Mouse (Mus musculus): Measurements from ENCODE around the gene Thbs3. TPM values are rescaled to one million over a fixed set of nuclear protein-coding genes. Genes with fewer than 3 reads are reported as not detected.
A peak's percentile ranks its signal among the peaks of the same experiment; 100 is the strongest.

Thbs3 gene
- total RNA-seq, 2 experiments from 2014 or later = 21.8 to 22.6 TPM

DNA sequence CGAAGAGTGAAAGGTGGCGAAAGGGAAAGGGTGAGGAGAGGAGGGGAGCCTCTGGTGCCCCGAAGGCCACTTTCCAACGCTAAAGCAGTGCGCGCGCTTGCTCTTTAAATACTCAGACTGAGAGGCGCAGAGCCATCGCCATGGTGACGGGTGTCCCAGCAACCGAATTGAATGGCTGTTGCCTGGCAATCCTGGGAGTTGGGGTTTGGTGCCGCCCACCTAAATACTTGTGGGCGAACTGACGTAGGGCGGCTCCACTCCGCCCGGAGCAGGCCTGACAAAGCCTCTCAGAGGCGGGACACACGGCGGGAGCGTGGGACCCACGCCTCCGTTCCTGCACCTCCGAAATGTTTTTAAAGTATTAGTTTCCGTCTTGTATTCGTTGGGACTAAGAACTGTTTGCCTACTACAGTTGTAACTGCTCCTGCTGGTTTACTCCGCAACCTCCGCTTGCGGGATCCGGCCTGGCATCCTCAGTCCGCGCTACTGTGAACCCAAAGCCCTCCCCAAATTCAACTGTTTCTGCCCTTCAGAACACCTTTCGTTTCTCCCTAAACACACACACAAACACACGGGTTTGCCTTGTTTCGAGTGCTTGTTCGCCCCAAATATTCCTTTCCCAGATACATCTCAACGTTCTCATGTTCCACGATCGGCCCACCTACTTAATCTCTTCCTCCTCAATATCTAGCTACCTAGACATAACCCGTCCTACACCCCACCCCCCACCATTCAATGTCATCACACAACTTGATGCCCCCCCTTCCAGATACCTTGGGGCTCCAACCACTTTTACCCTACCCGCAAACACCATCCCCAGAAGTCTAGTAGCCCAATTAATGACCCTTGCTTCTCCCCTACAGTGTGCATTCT, 12.6 kb downstream of the Thbs3 start:
- DNase-seq = peak; percentile 91

DNA sequence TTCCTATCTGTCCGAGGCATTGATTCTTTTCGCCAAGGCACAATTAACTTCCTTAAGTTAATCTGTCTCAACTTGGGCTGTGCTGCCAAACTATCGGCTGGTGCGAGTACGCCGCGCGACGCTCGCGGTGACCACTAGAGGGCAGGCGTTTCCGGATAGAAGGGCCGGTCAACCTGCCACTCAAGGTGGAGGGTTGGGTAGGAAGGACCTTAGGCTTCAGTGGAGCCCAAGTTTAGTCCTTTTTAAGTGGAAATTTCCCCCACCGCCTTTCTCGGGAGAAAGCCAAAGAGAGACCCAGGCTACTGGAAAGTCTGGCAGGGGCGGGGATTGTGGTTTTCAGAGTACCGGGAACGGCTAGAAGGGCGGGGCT, 13.2 kb downstream of the Thbs3 start:
- peak; percentile 93 for DNase-seq

DNA sequence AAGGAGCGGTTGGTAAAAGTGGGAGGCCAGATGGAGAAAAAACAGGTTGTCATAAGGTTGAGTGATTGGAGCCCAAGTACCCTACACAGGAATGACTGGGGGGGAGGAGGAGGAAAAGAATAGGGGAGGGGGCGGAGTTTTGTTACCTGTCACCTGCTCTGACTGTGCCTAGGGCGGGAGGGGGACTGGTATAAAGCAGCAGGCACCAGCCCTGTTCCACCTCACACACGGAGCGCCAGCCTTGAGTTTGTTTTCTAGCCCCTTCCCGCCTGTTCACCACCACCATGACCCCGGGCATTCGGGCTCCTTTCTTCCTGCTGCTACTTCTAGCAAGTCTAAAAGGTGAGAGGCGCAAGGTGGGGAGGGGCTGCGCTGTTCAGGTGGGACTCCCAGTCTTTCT, 13.9 kb downstream of the Thbs3 start, which contains the start of gene Muc1:
Gene Muc1 (plus strand): TSS at position 222 of the 400 bp plus-strand sequence.
- DNase-seq = no peak

DNA sequence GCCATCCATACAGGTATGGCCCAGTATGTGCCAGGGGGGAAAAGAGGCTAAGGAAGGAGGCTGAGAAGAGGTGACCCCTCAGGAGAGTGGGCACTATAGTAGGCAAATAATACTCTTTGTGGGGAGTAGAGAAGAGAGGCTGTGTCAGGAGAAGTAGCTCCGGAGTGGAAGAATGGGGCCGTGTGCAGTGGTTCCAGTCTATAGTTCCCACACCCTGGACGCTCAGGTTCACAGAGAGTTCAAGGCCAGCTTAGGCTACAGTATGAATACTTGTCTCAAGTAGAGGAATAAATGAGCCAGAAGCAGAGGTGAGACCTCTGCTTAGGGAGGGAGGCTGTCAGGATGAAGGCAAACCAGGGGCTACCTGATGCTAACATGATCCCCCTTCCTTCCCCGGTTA, 14.3 kb downstream of the Thbs3 start:
- DNase-seq = no peak

DNA sequence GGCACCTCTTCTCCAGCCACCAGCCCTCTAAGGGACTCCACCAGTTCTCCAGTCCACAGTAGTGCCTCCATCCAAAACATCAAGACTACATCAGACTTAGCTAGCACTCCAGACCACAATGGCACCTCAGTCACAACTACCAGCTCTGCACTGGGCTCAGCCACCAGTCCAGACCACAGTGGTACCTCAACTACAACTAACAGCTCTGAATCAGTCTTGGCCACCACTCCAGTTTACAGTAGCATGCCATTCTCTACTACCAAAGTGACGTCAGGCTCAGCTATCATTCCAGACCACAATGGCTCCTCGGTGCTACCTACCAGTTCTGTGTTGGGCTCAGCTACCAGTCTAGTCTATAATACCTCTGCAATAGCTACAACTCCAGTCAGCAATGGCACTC, 15.6 kb downstream of the Thbs3 start:
- DNase-seq = no peak

DNA sequence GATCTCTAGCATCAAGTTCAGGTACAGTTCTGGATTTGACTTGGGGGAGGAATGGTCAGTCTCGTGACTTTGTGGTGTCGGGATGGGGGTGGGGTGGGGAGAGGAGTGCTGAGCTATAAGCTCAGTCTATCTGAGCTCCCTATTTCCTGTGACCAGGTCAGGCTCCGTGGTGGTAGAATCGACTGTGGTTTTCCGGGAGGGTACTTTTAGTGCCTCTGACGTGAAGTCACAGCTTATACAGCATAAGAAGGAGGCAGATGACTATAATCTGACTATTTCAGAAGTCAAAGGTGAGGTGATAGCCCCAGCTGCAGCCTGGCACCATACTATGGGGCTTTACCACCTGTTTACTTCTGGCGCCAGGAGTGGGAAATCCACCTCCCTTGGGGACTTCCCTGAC, 16.4 kb downstream of the Thbs3 start:
- DNase-seq = no peak

DNA sequence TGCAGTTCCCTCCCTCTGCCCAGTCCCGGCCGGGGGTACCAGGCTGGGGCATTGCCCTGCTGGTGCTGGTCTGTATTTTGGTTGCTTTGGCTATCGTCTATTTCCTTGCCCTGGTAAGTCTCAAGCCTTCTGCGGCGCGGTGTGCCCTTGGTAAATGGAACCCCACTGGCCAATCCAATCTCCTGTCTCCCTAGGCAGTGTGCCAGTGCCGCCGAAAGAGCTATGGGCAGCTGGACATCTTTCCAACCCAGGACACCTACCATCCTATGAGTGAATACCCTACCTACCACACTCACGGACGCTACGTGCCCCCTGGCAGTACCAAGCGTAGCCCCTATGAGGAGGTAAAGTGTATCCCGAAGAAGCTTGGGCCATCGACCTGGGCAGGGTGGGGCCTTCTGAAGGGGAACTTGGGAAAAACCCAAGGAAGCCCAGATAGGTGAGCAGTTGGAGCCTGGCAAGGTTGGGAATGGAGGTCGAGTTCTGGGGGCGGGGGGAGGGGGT, 16.8 kb downstream of the Thbs3 start:
- DNase-seq = no peak

DNA sequence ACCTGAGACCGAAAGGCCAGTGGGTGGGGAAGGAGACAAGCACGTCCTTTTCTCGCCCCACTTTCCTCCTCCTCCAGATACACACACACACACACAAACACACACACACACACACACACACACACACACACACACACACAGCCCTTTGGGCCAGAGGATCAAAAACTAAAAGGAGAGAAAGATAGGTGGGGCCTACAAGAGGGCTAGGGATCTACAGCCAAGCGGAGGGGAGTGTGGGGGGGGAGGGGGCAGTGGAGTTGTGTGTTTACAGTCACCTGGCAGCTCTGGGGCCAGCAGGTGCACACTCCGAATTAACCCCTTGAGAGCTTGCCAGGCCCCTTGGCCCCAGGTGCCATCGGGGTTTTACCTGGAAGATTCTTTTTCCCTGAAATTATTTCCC, 17.6 kb downstream of the Thbs3 start:
- DNase-seq = no peak

DNA sequence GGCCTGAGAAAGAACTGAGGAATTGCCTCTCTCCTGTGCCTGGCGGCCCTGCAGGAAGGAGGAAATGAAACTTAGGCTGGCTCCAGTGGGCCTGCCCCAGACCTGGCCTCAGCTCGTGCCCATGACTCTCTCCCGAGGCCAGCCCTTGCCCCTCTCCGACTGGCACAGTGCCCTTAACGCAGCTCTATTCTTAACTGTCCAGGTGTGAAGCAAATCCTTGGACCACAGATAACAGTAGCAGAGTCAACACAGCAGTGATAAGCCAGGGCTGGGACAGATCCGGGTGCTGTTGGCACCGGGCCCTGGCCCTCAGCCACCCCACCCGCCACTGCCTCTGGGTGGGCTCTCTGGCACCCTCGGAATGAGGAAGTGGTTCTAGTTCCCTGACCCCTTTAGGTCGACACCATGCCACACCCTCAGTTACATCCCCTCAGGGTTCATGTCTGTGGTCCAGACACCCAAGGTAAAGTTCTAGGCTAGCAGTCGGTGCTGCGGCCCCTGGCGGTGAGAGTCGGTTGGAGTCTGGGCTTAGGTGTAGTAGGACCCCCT, 18.7 kb downstream of the Thbs3 start:
- no peak for DNase-seq

DNA sequence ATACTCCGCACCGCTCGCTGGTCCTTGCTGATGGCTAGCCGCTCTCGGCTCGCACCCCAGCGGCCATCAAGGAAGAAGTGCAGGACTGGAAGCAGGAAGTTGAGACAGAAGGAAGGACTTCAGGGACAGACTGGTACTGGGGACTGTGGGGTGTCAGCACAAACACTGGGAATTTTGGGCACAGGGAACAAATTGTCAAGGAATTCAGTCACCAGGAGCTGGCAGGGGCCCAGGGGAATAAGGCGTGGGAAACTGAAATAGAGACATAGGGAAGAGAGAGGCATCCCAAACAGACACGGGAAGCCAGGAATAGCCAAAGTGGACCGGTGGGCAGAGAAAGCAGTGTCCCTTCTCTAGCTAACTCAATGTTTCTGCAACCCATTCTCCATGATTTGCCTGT, 21.5 kb downstream of the Thbs3 start:
- no peak for DNase-seq

DNA sequence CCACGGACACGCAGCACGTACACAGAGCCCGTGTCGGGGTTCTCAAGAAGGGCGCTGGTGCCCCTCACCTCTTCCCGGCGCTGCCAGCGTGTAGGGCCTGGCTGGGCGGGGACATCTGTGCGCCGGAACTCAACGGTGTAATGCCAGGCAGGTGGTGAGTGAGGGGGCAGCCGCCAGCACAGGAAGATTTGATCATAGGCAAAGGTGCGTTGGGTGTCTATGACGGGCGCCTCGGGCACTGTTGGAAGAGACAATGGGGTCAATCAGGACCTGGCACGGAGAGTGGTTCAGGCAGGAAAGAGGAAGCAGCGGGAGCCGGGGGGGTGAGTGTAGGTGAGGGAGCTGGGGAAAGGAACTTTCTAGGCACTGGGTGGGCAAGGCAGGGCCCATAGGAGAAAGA, 22.7 kb downstream of the Thbs3 start:
- no peak for DNase-seq

DNA sequence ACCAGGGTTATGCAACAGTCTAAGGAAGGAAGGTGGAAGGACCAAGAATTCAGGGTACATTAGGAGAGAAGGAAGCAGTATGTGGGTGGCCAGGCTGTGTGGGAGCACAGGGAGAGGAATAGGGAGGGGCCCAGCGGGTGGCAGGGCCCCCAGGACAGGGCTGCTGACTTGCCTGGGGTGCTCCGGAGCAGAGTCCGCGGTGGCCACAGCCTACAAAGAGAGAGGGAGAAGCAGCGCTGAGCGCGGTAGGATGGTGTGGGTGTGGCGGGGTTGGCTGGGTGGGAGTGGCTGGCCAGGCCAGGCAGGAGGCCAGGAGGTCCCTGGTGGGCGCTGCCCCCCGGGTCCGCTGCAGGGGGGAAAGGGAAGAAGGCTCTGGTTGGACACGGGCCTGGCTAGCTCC, 23.5 kb downstream of the Thbs3 start:
- no peak for DNase-seq

DNA sequence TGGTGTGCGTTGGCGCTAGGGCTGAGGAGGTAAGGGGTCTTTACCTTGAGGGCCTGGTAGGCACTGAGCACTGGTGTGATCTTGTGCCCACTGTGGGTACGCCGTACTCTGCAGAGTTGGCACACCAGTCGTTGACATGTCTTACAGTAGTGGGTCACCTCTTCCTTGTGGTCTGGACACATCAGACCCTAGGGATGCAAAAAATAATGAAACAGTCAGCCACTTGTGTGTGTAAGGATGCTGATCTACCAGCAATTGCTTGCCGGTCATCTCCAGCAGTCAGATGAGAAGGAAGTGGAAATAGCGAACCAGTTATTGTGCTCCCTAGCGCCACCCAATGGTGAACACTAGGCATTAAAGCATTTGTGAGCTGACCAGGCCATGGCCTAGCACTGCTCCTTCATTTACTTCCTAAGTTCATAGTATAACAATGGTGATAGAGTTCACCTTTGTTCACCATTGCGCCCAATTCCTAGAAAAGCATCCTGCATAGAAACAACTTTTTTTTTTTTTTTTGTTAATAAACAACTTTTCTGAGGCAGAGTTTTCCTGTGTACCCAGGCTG, 27.4 kb downstream of the Thbs3 start:
- DNase-seq = peak; percentile 74

DNA sequence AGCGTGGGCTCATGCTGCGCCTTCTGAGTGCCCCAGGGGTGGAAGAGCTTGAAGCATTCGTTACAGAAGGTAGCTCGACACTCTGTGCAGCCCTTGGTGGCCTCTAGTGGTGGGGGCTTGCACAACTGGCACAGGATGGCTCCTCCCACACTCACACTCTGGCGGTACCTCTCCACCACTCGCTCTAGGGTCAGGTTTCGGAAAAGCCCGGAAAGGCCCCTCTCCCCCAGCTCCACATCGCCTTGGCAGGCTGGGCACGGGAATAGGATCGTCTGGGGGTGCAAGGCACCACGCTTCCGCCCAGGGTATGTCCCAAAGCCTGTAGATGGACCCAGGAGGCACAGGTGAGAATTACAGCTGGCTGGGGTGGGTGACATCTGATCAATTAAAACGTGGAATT, 28.6 kb downstream of the Thbs3 start:
- DNase-seq = peak; percentile 29

DNA sequence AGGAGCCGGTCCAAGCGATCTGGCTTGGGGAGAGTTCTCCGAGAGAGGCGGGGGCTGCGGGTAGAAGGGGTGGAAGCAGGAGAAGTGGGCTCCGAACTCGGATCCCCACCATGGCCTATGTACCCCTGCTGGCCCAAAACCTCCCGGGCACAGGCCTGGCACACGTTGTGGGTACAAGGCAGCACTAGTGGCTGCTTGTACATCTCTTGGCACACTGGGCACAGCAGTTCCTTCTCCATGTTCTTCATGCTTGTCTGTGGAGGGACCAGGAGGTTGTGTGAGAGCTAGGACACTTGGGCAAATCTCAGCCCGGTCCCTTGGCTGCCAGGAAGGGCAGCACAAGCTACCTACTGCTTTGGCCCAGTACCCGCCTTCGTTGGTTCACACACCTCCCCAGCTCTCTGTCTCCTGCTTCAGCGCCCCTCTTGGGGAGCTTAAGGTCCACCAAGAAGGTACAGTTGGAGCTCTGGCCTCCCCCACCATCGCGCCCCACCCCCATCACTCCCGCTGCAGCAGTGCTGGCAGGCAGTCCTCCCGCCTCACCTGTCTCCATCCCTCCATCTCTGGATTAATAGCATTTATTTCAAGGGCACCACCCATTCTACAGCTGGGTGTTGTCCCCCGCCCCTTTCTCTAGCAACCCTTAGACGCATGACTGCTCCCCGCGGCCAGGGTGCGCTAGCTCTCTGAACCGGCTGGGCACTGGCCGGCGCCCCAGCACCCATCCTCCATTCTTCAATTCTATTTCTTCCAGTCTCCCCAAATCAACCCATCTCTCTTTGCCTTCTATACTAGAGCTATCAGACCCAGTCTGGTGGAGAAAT, 29.4 kb downstream of the Thbs3 start:
- peak; percentile 29 for DNase-seq

DNA sequence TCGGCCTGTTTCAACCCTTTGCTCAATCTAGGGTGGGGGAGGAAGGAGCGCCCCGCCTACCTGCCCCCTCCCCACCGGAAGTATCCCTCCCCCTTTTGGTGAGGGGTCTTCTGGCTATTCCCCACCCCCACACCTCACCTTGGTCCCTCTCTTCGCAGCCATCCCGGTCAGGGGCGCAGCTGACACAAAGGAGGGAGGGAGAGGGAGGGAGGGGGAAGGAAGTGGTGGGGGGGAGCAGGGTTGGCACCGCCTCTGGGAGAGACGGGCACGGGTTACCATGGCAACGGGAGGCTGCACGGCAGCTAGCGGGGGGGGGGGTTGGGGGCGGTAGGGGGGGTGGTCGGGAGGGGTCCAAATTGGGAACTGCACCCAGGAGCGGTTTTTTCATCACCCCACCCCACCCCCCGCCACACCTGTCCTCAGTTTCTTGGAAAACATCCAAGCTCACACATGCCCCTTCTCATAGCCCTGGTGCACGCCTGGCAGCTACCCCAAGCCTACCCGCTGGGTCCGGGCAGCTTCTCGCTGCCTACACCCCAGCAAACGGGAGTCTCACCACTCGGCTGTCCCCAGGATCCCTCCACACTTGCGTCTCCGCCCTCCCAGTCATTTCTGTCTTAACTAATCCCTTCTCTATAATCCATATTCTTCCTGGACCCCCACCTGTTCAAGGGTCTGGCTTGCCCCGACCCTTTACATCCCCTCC, 30.2 kb downstream of the Thbs3 start:
- peak; percentile 33 for DNase-seq

DNA sequence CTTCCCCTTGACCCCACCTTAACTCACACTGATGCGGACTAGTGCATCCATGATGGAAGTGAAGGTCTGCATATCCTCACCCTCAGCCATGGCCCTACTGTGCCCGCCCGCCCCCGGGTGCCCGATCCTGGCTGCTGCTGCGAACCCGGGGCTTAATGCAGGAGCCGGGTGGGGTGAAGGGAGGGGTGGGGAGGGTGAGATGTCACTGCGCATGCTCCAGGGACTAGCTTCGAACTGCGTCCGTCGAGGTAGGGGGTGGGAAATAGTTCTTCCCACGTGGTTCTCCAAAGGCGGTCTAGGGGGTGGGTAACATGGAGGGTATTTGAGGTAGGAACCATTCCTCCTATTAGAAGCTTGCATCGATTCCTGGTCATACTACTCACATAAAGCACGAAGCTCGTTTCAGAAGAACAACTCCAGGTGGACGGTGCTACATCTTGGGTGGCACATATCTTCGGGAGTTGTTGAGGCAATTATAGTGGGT, 30.8 kb downstream of the Thbs3 start, which contains the start of gene Krtcap2:
Gene Krtcap2 (plus strand): TSS at position 279 of the 484 bp plus-strand sequence.
- DNase-seq = peak; percentile 28

DNA sequence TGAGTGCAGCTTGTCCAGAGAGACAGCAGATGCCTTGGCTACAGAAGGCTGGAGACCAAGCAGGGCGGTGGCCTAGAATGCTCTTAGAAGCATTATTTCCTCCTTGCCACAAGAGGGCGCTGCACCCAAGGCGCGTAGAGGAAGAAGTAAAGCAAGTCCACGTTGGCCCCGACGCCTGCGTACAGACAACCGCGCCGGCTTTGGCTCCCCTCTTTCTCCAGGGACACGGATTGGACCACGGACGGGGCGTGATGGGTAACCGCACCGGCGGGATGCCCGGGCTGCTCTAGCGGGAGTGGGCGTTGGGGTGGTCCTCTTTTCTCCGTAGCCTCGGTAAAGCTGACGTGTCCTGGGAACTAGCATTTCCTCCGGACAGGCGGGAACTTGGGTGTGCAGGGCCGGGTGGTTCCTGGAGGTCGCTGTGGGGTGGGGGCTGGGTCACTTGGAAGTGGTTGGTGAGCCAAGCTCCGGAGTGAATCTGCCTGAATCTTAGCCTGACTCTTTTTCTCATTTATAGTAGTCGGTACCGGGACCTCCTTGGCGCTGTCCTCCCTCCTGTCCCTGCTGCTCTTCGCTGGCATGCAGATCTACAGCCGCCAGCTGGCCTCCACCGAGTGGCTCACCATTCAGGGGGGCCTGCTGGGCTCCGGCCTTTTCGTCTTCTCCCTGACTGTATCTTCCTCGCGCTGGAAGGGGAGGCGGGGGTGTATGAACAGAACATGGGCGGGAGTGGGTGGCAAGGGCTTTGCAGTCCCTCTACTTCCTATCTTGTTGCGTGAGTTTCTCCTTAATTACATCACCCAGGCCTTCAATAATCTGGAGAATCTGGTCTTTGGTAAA, 31.5 kb downstream of the Thbs3 start, which contains the start of gene Trim46:
Gene Trim46 (minus strand): TSS at position 49 of the 840 bp plus-strand sequence.
- peak; percentile 92 for DNase-seq

DNA sequence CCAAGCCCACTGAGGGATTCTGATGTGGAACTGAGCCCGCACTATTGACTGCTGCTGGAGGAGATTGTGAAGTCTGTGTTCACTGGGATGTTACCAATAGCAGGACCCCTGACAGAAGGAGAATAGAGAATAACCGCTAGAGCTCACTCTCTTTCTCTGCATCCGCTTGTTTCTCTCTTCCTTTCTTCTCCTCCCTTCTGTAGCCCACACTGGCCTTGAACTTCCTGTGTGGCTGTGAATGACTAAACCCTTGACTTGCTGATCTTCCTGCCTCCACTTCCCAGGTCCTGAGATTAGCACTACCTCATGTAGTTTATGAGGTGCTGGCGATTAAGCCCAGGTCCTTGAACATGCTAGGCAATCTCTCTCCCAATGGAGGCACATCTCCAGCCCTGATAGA, 32.5 kb downstream of the Thbs3 start:
- no peak for DNase-seq

DNA sequence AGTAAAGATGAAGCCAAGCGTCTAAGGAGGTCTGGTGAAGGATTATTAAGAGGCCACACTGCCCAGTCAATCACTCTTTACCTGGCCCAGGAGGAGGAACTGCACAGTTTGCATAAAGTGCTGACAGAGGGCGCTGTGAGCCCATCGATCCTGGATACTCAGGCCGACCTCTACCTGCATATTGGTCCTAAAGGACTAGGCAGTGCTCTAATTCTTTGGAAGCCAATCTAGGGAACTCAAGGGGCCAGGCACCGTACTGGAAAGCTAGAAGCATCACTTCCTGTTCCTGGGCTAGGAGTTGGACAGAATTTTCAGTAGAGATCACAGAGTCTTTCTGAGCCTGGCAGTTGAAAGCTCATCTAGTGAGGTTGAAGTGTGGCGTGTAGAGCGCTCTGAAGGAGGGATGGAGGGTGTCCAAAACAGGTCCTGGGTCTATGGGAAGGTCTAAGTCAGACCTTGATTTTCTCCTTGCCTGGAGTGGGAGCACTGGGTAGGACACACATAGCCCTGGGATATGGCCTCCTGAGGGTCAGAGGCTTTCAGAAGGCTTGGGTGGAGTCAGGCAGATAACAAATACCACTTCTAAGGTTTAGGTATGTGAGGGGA, 35.6 kb downstream of the Thbs3 start:
- peak; percentile 74 for DNase-seq
